Mouse (Mus musculus): Measurements from ENCODE around the gene Cbx4.
A peak's percentile ranks its signal among the peaks of the same experiment; 100 is the strongest.

Cbx4 gene

GRCm38 (mm10) chr11:119086144-119086971 lies at the start of gene Cbx4:
Gene Cbx4, minus strand, starts transcription at chr11:119086221.
- DNase-seq (ENCODE audit: low spot score in 2 of 2) = peak; percentile 92 to 94

DNA sequence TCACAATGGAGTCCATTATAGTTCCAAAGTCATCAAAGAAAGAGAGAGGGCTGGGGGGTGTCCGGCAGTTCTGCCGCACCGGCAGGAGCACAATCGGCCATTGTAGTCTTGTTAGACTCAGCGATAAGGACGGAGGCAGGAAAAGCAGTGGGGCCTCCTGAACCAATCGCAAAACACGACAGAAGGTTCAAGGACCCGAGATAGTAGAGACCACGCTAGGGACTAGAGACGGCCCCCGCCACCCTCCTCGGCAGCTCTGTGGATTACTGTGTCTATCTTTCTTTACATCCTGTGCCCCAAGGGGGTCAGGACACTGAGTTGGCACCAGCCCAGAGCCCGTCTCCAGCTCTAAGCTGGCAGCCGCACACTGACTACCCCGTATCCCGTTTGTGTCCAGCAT lies 48.6 kb upstream of the Cbx4 start:
- no peak for DNase-seq (ENCODE audit: low spot score in 2 of 2)

DNA sequence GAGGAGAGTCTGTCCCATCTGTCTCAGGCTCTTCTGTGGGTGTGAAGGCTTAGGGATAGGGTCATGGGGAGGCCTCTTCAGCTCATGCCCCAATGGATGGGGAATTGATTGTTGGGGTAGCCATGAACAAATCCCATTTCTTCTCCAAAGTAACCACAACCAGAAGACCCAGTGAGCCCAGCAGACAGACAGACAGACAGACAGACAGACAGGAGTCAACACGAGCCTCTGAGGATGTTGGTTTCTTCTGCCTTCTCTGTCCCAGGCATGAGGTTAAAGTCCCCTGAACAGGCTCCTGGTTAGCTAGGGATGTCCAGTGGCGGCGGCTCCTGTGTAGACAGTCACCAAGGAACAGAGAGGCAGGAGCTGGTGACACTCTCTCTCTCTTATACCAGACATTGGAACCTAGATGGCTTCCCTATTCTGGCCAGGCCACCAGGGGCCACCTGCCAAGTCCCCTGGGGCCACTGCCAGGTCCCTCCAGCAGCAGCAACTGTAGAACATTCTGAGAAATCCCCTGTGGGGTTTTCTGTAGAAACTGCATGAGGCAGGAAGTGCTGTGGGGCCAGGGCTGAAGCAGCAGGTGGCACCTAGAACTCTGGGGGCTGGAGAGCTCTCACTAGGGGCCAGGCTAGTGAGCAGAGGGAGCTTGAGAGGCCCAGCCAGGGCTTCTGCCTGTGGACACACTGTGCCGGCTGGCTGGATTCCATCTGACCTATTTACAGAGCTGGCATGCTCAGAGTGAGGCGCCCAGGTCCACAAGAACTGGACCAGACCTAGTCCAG lies 47.6 kb upstream of the Cbx4 start:
- peak; percentile 84 to 85 for DNase-seq (ENCODE audit: low spot score in 2 of 2)

GRCm38 (mm10) chr11:119132198-119133035 lies 46.4 kb upstream of the Cbx4 start:
- no peak for DNase-seq (ENCODE audit: low spot score in 2 of 2)

DNA sequence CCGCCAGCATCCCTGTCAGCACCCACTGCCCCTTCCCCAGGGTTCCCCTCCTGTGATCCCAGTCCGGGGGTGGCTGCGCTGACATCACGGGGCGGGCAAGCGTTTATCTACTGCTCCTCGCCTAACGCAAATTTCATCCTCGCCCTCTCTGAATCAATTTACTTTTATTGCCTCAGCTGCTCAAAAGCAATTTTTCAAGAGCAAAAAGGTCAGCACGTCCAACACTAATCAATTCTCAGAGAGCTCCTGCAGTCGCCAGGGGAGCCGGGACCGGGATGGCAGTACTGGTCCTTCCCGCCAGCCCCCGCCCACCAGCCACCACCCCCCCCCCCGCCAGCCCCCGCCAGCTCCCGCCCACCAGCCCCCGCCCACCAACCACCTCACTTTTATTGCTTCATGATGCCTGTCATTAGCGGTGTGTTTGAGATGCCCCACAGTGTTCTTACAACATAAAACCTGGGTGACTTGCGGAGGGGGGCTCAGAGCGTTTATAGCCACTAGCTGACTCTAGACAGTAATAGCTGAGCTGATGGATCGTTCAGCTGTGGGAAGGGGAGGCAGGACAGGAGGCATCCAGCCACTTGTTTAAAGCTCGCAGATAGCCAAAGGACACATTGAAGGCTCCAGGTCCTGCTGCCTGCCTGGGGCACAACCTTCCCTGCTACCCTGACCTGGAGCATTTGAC lies 44.2 kb upstream of the Cbx4 start:
- DNase-seq (ENCODE audit: low spot score in 2 of 2) = no peak

GRCm38 (mm10) chr11:119129281-119130058 lies 43.4 kb upstream of the Cbx4 start:
- DNase-seq (ENCODE audit: low spot score in 2 of 2) = no peak

DNA sequence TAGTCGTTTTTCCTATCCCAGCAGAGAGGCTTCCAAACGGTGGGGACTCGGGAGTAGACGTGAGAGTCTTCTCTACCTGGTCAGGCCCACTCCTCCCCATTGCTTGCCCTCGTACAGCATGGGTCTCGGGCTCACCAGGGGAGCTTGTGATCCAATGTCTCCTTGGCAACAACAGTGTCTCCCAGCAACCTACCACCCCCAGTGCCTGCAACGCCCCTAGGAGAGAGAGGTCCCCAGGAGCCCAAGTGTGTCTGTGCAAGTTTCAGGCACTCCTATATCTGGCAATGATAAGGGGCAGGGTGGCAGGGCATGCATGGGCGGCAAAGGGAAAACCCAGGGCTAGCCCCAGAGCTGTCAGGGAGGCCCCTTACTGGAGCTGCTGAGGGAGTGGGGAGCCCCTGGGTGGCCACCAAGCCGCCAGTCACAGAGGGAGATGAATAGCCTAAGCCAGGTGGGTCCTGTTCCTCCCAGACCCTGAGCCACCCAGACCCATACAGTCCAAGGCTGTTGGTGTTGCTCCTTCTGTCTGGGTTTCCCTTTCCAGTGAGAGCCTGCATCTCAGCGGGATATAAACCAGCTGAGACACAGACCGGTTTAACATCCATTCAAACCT lies 42.8 kb upstream of the Cbx4 start:
- DNase-seq (ENCODE audit: low spot score in 2 of 2) = peak in 1 of 2 experiments; percentile 23

GRCm38 (mm10) chr11:119127686-119128473 lies 41.9 kb upstream of the Cbx4 start:
- peak; percentile 49 to 56 for DNase-seq (ENCODE audit: low spot score in 2 of 2)

GRCm38 (mm10) chr11:119127147-119127546 lies 41.1 kb upstream of the Cbx4 start:
- DNase-seq (ENCODE audit: low spot score in 2 of 2) = no peak

GRCm38 (mm10) chr11:119125929-119126861 lies 40.2 kb upstream of the Cbx4 start:
- DNase-seq (ENCODE audit: low spot score in 2 of 2) = peak; percentile 49 to 52

- no peak for DNase-seq (ENCODE audit: low spot score in 2 of 2)
These were observed 38.5 kb upstream of the Cbx4 start for GRCm38 (mm10) chr11:119124536-119124935.

DNA sequence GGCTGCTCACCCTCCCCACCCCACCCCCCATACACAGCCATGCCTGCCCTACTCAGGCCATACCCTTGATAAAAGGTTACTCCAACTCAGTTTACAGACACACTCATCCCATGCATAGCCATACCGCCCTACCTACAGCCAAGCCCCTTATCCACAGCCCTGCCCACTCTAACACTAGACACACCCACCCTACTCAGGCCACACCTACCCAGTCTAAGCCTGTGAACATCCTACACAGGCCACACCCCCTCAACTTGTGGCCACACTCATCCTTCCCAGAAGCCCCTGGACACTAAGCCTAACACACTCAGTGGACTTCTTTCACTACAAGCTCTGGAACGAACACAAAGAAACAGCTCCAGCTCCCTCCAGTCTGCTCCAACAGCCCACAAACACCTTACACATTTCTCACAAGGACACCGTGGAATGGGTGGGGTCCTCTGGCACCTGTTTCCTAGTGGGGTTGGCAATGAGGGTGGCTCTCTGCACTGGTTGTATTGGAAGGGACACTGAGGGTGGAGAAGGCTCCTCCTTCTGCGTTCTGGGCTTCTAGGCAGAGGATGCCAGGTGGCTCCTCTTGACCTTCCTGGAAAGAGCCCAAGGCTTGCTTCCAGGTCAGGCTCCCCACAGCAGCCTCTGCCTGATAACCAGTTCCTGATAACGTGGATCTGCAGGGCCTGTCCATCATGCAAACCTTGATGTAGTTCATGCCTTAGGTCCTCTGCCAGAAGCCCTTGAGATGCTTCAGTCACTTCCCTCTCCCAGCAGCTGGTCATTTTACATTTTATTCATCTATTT lies 37.7 kb upstream of the Cbx4 start:
- DNase-seq (ENCODE audit: low spot score in 2 of 2) = peak in 1 of 2 experiments; percentile 16

GRCm38 (mm10) chr11:119122396-119122795 lies 36.4 kb upstream of the Cbx4 start:
- peak; percentile 68 to 73 for DNase-seq (ENCODE audit: low spot score in 2 of 2)

DNA sequence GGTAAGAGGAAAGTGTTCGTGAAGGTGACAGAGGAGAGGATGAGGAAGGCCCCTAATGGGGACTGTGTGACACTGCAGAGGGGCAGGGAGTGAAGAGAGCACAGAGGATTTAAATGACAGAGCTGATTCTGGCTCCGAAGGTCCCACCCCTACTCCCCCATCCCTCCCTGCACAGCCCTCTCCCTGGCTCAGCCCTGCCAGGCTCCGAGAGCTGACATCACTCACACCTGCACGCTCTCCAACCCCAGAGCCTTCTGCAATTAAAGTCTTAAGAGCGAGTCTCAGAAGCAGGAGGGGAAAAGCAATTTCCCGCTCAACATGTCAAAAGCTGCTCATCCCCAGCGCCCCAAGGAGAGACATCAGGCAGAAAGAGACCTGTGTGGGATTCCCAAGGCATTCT lies 32.9 kb upstream of the Cbx4 start:
- no peak for DNase-seq (ENCODE audit: low spot score in 2 of 2)

DNA sequence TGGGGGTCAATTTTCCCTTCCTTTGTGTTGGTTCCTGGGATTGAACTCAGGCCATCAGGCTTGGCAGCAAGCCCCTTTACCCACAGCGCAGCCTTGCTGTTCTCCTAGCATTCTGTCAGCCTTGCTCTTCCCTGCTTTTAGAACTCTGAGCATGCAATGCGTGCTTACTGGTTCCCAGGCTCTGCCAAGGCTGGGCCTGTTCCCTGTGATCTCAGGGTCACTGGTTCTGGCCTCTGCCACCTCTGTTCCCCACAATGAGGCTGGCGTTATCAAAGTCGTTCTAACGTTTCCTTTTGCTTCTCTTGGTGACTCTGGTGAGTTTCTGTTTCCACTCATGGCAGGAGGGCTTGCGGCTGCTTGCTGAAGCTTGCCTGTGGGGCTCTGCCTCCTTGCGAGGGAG lies 31.9 kb upstream of the Cbx4 start:
- no peak for DNase-seq (ENCODE audit: low spot score in 2 of 2)

DNA sequence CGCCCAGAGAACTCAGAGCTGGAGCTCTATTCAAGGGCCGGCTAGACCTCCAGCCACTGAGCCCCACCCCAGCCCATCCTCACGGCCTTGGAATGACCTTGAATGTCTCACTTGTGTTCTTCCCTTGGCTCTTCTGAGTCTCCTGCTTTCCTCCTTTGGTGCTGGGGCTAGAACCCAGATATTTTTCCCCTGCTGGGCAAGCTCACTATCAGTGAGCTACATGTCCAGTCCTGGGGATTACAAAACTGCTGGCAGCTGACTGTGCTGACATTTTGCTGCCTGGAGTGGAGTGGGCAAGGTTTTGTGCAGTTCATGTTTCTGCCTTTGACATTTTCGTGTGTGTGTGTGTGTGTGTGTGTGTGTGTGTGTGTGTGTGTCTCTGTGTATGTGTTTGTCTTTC lies 31.0 kb upstream of the Cbx4 start:
- DNase-seq (ENCODE audit: low spot score in 2 of 2) = no peak

- DNase-seq (ENCODE audit: low spot score in 2 of 2) = no peak
These were observed 26.7 kb upstream of the Cbx4 start for GRCm38 (mm10) chr11:119112721-119113120.
